In genomic region chr19:5817703-5818589, GRCm38 (mm10) we compare ENCODE assay signal across 8 mouse cellular contexts. TPM values are rescaled to one million over a fixed set of nuclear protein-coding genes. Genes with fewer than 3 reads are reported as not detected.
DNase-seq lines count a peak whose midpoint lies in the region; ATAC-seq and TF ChIP-seq lines count a peak whose summit lies in the region.

No protein-coding gene starts in this region.

- no peaks in the 10 kb centered on the region for H3K36me3 ChIP-seq in embryonic facial prominence, embryonic 15.5 days
- H3K36me3 ChIP-seq in kidney, embryonic 14.5 days (ENCODE audit: control insufficient read depth, insufficient read depth, low read length): no peaks in the 10 kb centered on the region
- no peaks in the 10 kb centered on the region for H3K36me3 ChIP-seq in splenic B cell, adult 2 months (ENCODE audit: control insufficient read depth, insufficient read depth, low read length, poor library complexity, severe bottlenecking)

- TF ChIP-seq POLR2A in bone marrow macrophage, adult 2 months (IDR thresholded peaks at IDR 0.05; ENCODE audit: borderline replicate concordance, low read depth, low read length): no peak

- H3K4me3 ChIP-seq in bone marrow macrophage, adult 2 months (ENCODE audit: insufficient read depth, low read length): peak overlapping the region; percentile 12
- H3K4me3 ChIP-seq in embryonic facial prominence, embryonic 15.5 days (replicated peaks): peak overlapping the region; percentile 28
- no peak overlapping the region; the same call in 1 of the 2 replicates for H3K4me3 ChIP-seq in kidney, embryonic 14.5 days (ENCODE audit: low read length)

- H3K27ac ChIP-seq in bone marrow macrophage, adult 2 months (ENCODE audit: insufficient read depth, low read depth, low read length): peak overlapping the region; percentile 77
- H3K27ac ChIP-seq in embryonic facial prominence, embryonic 15.5 days (replicated peaks): peak overlapping the region; percentile 87
- H3K27ac ChIP-seq in kidney, embryonic 14.5 days (ENCODE audit: low read depth, low read length): peak overlapping the region; percentile 63

- H3K9ac ChIP-seq in embryonic facial prominence, embryonic 15.5 days: no peak overlapping the region
- H3K9ac ChIP-seq in kidney, embryonic 14.5 days (ENCODE audit: low read depth, low read length): peak overlapping the region; percentile 37; the same call in 1 of the 2 replicates

- peak; percentile 89 for DNase-seq in B cell, adult 2 months
- peak; percentile 88 to 92 for DNase-seq in heart, adult 9 months (ENCODE audit: low spot score in 2 of 2)
- DNase-seq in liver: peak; percentile 93
- DNase-seq in monocyte, adult 2 months (ENCODE audit: low read depth in 1 of 2, low spot score in 2 of 2): peak; percentile 88 to 90
- DNase-seq in splenic B cell, adult 2 months (ENCODE audit: low read depth, low spot score): peak; percentile 87

- H3K4me2 ChIP-seq in embryonic facial prominence, embryonic 15.5 days (replicated peaks): peak overlapping the region; percentile 47
- H3K4me2 ChIP-seq in kidney, embryonic 14.5 days (replicated peaks; ENCODE audit: low read depth, low read length): peak overlapping the region; percentile 24

- TF ChIP-seq CTCF in bone marrow macrophage, adult 2 months (IDR thresholded peaks at IDR 0.05; ENCODE audit: low read depth, low read length): peak; percentile 45

- no peaks in the 10 kb centered on the region for H3K9me3 ChIP-seq in embryonic facial prominence, embryonic 15.5 days (replicated peaks)
- H3K9me3 ChIP-seq in kidney, embryonic 14.5 days (ENCODE audit: control insufficient read depth, low read length): no peaks in the 10 kb centered on the region

- peak; percentile 60; the same call in 1 of the 2 replicates for ATAC-seq in embryonic facial prominence, embryonic 15.5 days (ENCODE audit: insufficient number of reproducible peaks, low FRiP score, low TSS enrichment, low read depth)
- ATAC-seq in kidney, embryonic 14.5 days (ENCODE audit: low FRiP score, low TSS enrichment): peak; percentile 66

- WGBS in embryonic facial prominence, embryonic 15.5 days: 16% methylated on average over 21 of the region's 21 CpGs
- 10% methylated on average over 21 of the region's 21 CpGs for WGBS in kidney, embryonic 14.5 days

- H3K4me1 ChIP-seq in bone marrow macrophage, adult 2 months (ENCODE audit: control insufficient read depth, insufficient read depth, low read length): peaks cover 43% of the 10 kb centered on the region
- peaks cover 37% of the 10 kb centered on the region for H3K4me1 ChIP-seq in embryonic facial prominence, embryonic 15.5 days
- peaks cover 21% of the 10 kb centered on the region for H3K4me1 ChIP-seq in kidney, embryonic 14.5 days (ENCODE audit: control insufficient read depth, insufficient read depth, low read length)

- no peaks in the 10 kb centered on the region for H3K27me3 ChIP-seq in embryonic facial prominence, embryonic 15.5 days
- H3K27me3 ChIP-seq in kidney, embryonic 14.5 days (ENCODE audit: control insufficient read depth, insufficient read depth, low read length): no peaks in the 10 kb centered on the region
- H3K27me3 ChIP-seq in splenic B cell, adult 2 months (ENCODE audit: control insufficient read depth, insufficient read depth, low read length, poor library complexity, severe bottlenecking): no peaks in the 10 kb centered on the region

RNA-seq across cellular contexts. Expression of gene Scyl1, which starts 46.7 kb away (rescaled TPM):
- polyA plus RNA-seq in bone marrow macrophage, adult 2 months (2012; ENCODE audit: insufficient read depth, insufficient read length, missing spikeins): 46.7 and 48.3 TPM in 2 replicates
- polyA plus RNA-seq in embryonic facial prominence, embryonic 15.5 days (2015; fragmentation: Nextera tagmentation; extraction: Ambion mirVana): 81.4 and 81.8 TPM in 2 replicates
- 54.7 and 73.5 TPM in 2 replicates for polyA plus RNA-seq in kidney, embryonic 14.5 days (2014; fragmentation: Nextera tagmentation; extraction: Ambion mirVana)

RNA-seq across cellular contexts. Expression of gene Frmd8, which starts 57.1 kb away (rescaled TPM):
- polyA plus RNA-seq in bone marrow macrophage, adult 2 months (2012; ENCODE audit: insufficient read depth, insufficient read length, missing spikeins): 24.6 and 25.2 TPM in 2 replicates
- 32.5 and 37.4 TPM in 2 replicates for polyA plus RNA-seq in embryonic facial prominence, embryonic 15.5 days (2015; fragmentation: Nextera tagmentation; extraction: Ambion mirVana)
- polyA plus RNA-seq in kidney, embryonic 14.5 days (2014; fragmentation: Nextera tagmentation; extraction: Ambion mirVana): 17.4 and 26.5 TPM in 2 replicates

RNA-seq across cellular contexts. Expression of gene Slc25a45, which starts 59.7 kb away (rescaled TPM):
- 74.2 and 78.0 TPM in 2 replicates for polyA plus RNA-seq in bone marrow macrophage, adult 2 months (2012; ENCODE audit: insufficient read depth, insufficient read length, missing spikeins)
- 5.9 and 7.5 TPM in 2 replicates for polyA plus RNA-seq in embryonic facial prominence, embryonic 15.5 days (2015; fragmentation: Nextera tagmentation; extraction: Ambion mirVana)
- 3.3 and 3.5 TPM in 2 replicates for polyA plus RNA-seq in kidney, embryonic 14.5 days (2014; fragmentation: Nextera tagmentation; extraction: Ambion mirVana)
